Mouse (Mus musculus) liver, embryonic 13.5 days (tissue): ENCODE data around the gene Dcakd. TPM values are rescaled to one million over a fixed set of nuclear protein-coding genes. Genes with fewer than 3 reads are reported as not detected.

ENCODE experiments used
- ATAC-seq: fragments of 200-750 bp; cut with Nextera tagmentation; 2 replicates; pipeline ENCODE4 v1.8.0; 2017; ENCODE audit warnings: low read depth, mild to moderate bottlenecking, moderate number of reproducible peaks, moderate library complexity
- DNase-seq: peaks from one replicate; pipeline ENCODE4 v3.0.0; 2022
- H3K27ac ChIP-seq: fragments of 300-500 bp; sonication (generic); 2 replicates; pipeline ENCODE4 v1.5.1; 2015; ENCODE audit warnings: moderate library complexity, mild to moderate bottlenecking, inconsistent platforms
- H3K27me3 ChIP-seq: fragments of 300-500 bp; sonication (generic); 2 replicates; pipeline ENCODE4 v1.6.1; 2015; ENCODE audit warnings: mild to moderate bottlenecking, inconsistent platforms
- H3K36me3 ChIP-seq: fragments of 300-500 bp; sonication (generic); 2 replicates; pipeline ENCODE4 v1.6.1; 2015; ENCODE audit warnings: mild to moderate bottlenecking, inconsistent platforms
- H3K4me1 ChIP-seq: fragments of 300-500 bp; sonication (generic); replicated peaks from 2 replicates; pipeline ENCODE4 v1.6.1; 2015; ENCODE audit warnings: inconsistent platforms
- H3K4me2 ChIP-seq: fragments of 300-500 bp; sonication (generic); 2 replicates; pipeline ENCODE4 v1.6.1; 2015; ENCODE audit warnings: inconsistent platforms, mild to moderate bottlenecking, moderate library complexity
- H3K4me3 ChIP-seq: fragments of 300-500 bp; sonication (generic); replicated peaks from 2 replicates; pipeline ENCODE4 v1.5.1; 2015; ENCODE audit warnings: mild to moderate bottlenecking, inconsistent platforms
- H3K9ac ChIP-seq: fragments of 300-500 bp; sonication (generic); 2 replicates; pipeline ENCODE4 v1.6.1; 2015; ENCODE audit warnings: mild to moderate bottlenecking, inconsistent platforms
- H3K9me3 ChIP-seq: fragments of 300-500 bp; sonication (generic); replicated peaks from 2 replicates; pipeline ENCODE4 v1.6.1; 2016; ENCODE audit warnings: inconsistent platforms
- WGBS: fragments of 180-500 bp; shearing (Covaris S2); methylation state at CpG from one replicate; pipeline ENCODE4 v1.1.7; 2015; ENCODE audit not compliant: insufficient replicate concordance; 5-methylcytosine and 5-hydroxymethylcytosine counted together
- polyA plus RNA-seq: library from polyadenylated mRNA; unstranded; fragments of >200 nt; fragmentation: Nextera tagmentation; extraction: Ambion mirVana; gene quantifications from 2 replicates; pipeline ENCODE4 v1.2.1, GENCODE M21; 2015

Dcakd gene
- polyA plus RNA-seq, 1 experiment from 2014 or later = 29.9 TPM

- WGBS = 19% methylated on average over 5 of the region's 5 CpGs
- H3K27me3 ChIP-seq = peaks cover 63% of the 10 kb centered on the region
- DNase-seq = no peak
- no peak overlapping the region for H3K4me2 ChIP-seq
- no peaks in the 10 kb centered on the region for H3K4me1 ChIP-seq
- H3K9ac ChIP-seq = no peak overlapping the region
- no peak for ATAC-seq
- no peak overlapping the region for H3K4me3 ChIP-seq
- H3K36me3 ChIP-seq = no peaks in the 10 kb centered on the region
- H3K9me3 ChIP-seq = no peaks in the 10 kb centered on the region
- no peak overlapping the region for H3K27ac ChIP-seq
These were observed 56.5 kb downstream of the Dcakd start for GRCm38 (mm10) chr11:102971604-102972003.

- DNase-seq (no peak), ATAC-seq (no peak)
- Histone ChIP-seq H3K4me2 (no peak overlapping the region), H3K36me3 (no peaks in the 10 kb centered on the region), H3K27me3 (peaks cover 82% of the 10 kb centered on the region), H3K27ac (no peak overlapping the region), H3K9me3 (no peaks in the 10 kb centered on the region), H3K4me3 (no peak overlapping the region), H3K4me1 (no peaks in the 10 kb centered on the region), H3K9ac (no peak overlapping the region)
- 62% methylated on average over 16 of the region's 16 CpGs for WGBS
These were observed 63.5 kb downstream of the Dcakd start for GRCm38 (mm10) chr11:102964547-102965091.

- Histone ChIP-seq H3K4me1 (no peaks in the 10 kb centered on the region), H3K27ac (no peak overlapping the region), H3K9ac (no peak overlapping the region), H3K27me3 (peaks cover 78% of the 10 kb centered on the region), H3K4me3 (no peak overlapping the region), H3K4me2 (no peak overlapping the region), H3K36me3 (no peaks in the 10 kb centered on the region), H3K9me3 (no peaks in the 10 kb centered on the region)
- WGBS = 24% methylated on average over 24 of the region's 24 CpGs
- no peak for ATAC-seq
- DNase-seq = no peak
These were observed 64.1 kb downstream of the Dcakd start for GRCm38 (mm10) chr11:102963855-102964546.

- H3K4me2 ChIP-seq = no peak overlapping the region
- no peaks in the 10 kb centered on the region for H3K9me3 ChIP-seq
- H3K4me1 ChIP-seq = no peaks in the 10 kb centered on the region
- H3K36me3 ChIP-seq = no peaks in the 10 kb centered on the region
- no peak for DNase-seq
- no peak overlapping the region for H3K9ac ChIP-seq
- no peak for ATAC-seq
- H3K27me3 ChIP-seq = peaks cover 77% of the 10 kb centered on the region
- WGBS = 15% methylated on average over 16 of the region's 16 CpGs
- no peak overlapping the region for H3K4me3 ChIP-seq
- H3K27ac ChIP-seq = no peak overlapping the region
These were observed 64.8 kb downstream of the Dcakd start for GRCm38 (mm10) chr11:102963246-102963854.

GRCm38 (mm10) chr11:102962861-102963245 is 65.3 kb downstream of the Dcakd start:
- Histone ChIP-seq H3K4me3 (no peak overlapping the region), H3K27me3 (peaks cover 77% of the 10 kb centered on the region), H3K36me3 (no peaks in the 10 kb centered on the region), H3K27ac (no peak overlapping the region), H3K9ac (no peak overlapping the region), H3K4me2 (no peak overlapping the region), H3K4me1 (no peaks in the 10 kb centered on the region), H3K9me3 (no peaks in the 10 kb centered on the region)
- ATAC-seq = no peak
- no peak for DNase-seq
- WGBS = 34% methylated on average over 7 of the region's 7 CpGs

GRCm38 (mm10) chr11:102961082-102961481 is 67.1 kb downstream of the Dcakd start:
- H3K9ac ChIP-seq = no peak overlapping the region
- H3K4me2 ChIP-seq = no peak overlapping the region
- H3K27ac ChIP-seq = no peak overlapping the region
- ATAC-seq = no peak
- WGBS = 69% methylated on average over 4 of the region's 4 CpGs
- no peaks in the 10 kb centered on the region for H3K4me1 ChIP-seq
- DNase-seq = no peak
- peaks cover 78% of the 10 kb centered on the region for H3K27me3 ChIP-seq
- no peak overlapping the region for H3K4me3 ChIP-seq
- no peaks in the 10 kb centered on the region for H3K36me3 ChIP-seq
- H3K9me3 ChIP-seq = no peaks in the 10 kb centered on the region

GRCm38 (mm10) chr11:102958870-102959269 is 69.3 kb downstream of the Dcakd start:
- Histone ChIP-seq H3K27ac (no peak overlapping the region), H3K4me1 (no peaks in the 10 kb centered on the region), H3K27me3 (peaks cover 76% of the 10 kb centered on the region), H3K4me2 (no peak overlapping the region), H3K9ac (no peak overlapping the region), H3K36me3 (no peaks in the 10 kb centered on the region), H3K9me3 (no peaks in the 10 kb centered on the region), H3K4me3 (no peak overlapping the region)
- ATAC-seq = no peak
- no peak for DNase-seq
- 55% methylated on average over 1 of the region's 1 CpGs for WGBS

- DNase-seq (no peak), ATAC-seq (no peak)
- no peaks in the 10 kb centered on the region for H3K36me3 ChIP-seq
- H3K4me1 ChIP-seq = no peaks in the 10 kb centered on the region
- H3K4me3 ChIP-seq = no peak overlapping the region
- H3K27me3 ChIP-seq = peaks cover 74% of the 10 kb centered on the region
- no peaks in the 10 kb centered on the region for H3K9me3 ChIP-seq
- H3K4me2 ChIP-seq = no peak overlapping the region
- H3K9ac ChIP-seq = no peak overlapping the region
- no peak overlapping the region for H3K27ac ChIP-seq
- WGBS = 66% methylated on average over 6 of the region's 6 CpGs
These were observed 69.7 kb downstream of the Dcakd start for GRCm38 (mm10) chr11:102958431-102958830.

- DNase-seq (no peak), ATAC-seq (no peak)
- no peaks in the 10 kb centered on the region for H3K9me3 ChIP-seq
- 75% methylated on average over 8 of the region's 8 CpGs for WGBS
- H3K4me3 ChIP-seq = no peak overlapping the region
- no peak overlapping the region for H3K9ac ChIP-seq
- H3K27me3 ChIP-seq = peaks cover 74% of the 10 kb centered on the region
- no peaks in the 10 kb centered on the region for H3K4me1 ChIP-seq
- H3K27ac ChIP-seq = no peak overlapping the region
- no peak overlapping the region for H3K4me2 ChIP-seq
- H3K36me3 ChIP-seq = no peaks in the 10 kb centered on the region
These were observed 70.4 kb downstream of the Dcakd start for GRCm38 (mm10) chr11:102957692-102958091.

GRCm38 (mm10) chr11:102956962-102957614 is 71.0 kb downstream of the Dcakd start:
- Histone ChIP-seq H3K4me1 (no peaks in the 10 kb centered on the region), H3K9me3 (no peaks in the 10 kb centered on the region), H3K36me3 (no peaks in the 10 kb centered on the region), H3K4me2 (no peak overlapping the region), H3K27me3 (peaks cover 77% of the 10 kb centered on the region), H3K4me3 (no peak overlapping the region), H3K27ac (no peak overlapping the region), H3K9ac (no peak overlapping the region)
- DNase-seq = no peak
- WGBS = 46% methylated on average over 16 of the region's 16 CpGs
- no peak for ATAC-seq

GRCm38 (mm10) chr11:102952922-102953321 is 75.2 kb downstream of the Dcakd start:
- Histone ChIP-seq H3K27me3 (peaks cover 96% of the 10 kb centered on the region), H3K36me3 (no peaks in the 10 kb centered on the region), H3K4me2 (no peak overlapping the region), H3K9ac (no peak overlapping the region), H3K9me3 (no peaks in the 10 kb centered on the region), H3K27ac (no peak overlapping the region), H3K4me1 (peaks cover 9% of the 10 kb centered on the region), H3K4me3 (no peak overlapping the region)
- WGBS = 31% methylated on average over 6 of the region's 6 CpGs
- ATAC-seq (no peak), DNase-seq (no peak)
